Mouse (Mus musculus) liver, postnatal 0 days (tissue): ENCODE results near the gene Cpt1c.

ENCODE experiments used
- CTCF ChIP-seq: sonication (generic); IDR thresholded peaks from 2 replicates; pipeline ENCODE4 v1.5.1; 2016; ENCODE audit warnings: antibody characterized with exemption, low read depth
- EP300 ChIP-seq: IDR thresholded peaks from 2 replicates; pipeline ENCODE4 v1.6.1; 2016; ENCODE audit warnings: antibody characterized with exemption, low read depth, mild to moderate bottlenecking

DNA sequence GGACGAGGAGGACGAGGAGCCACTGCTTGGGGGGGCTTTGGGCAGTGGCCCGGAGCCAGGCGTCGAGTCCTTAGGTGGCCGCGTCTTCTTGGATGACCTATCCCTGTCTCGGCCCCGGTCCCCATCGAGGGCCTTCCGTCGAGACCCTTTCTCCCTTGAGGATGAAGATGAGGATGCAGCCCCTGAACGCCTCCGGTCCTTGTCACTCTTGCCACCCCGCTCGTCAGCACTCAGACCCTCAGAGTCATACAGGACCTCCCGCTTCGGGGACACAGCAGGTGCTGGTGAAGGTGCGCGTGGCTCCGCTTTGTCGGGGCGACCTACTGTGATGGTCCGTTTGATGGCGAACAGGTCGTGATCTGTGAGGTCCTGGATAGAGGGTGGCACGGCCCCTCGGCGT is 32.5 kb upstream of the Cpt1c start:
- TF ChIP-seq EP300 (no peak), CTCF (no peak)
